Mouse (Mus musculus) neural tube, embryonic 12.5 days (tissue): ENCODE data around the gene Gucy2g. TPM values are rescaled to one million over a fixed set of nuclear protein-coding genes. Genes with fewer than 3 reads are reported as not detected.

ENCODE experiments used
- ATAC-seq: fragments of 200-750 bp; cut with Nextera tagmentation; 2 replicates; pipeline ENCODE4 v1.8.0; 2017; ENCODE audit warnings: low read depth, mild to moderate bottlenecking, moderate TSS enrichment, moderate library complexity; ENCODE audit not compliant: low FRiP score
- H3K27ac ChIP-seq: fragments of 300-500 bp; sonication (generic); 2 replicates; pipeline ENCODE4 v1.5.1; 2016
- H3K27me3 ChIP-seq: fragments of 300-500 bp; sonication (generic); replicated peaks from 2 replicates; pipeline ENCODE4 v1.6.1; 2016; ENCODE audit warnings: mild to moderate bottlenecking
- H3K36me3 ChIP-seq: fragments of 300-500 bp; sonication (generic); 2 replicates; pipeline ENCODE4 v1.6.1; 2016; ENCODE audit warnings: mild to moderate bottlenecking
- H3K4me1 ChIP-seq: fragments of 300-500 bp; sonication (generic); 2 replicates; pipeline ENCODE4 v1.6.1; 2016
- H3K4me2 ChIP-seq: fragments of 300-500 bp; sonication (generic); replicated peaks from 2 replicates; pipeline ENCODE4 v1.6.1; 2016; ENCODE audit warnings: mild to moderate bottlenecking
- H3K4me3 ChIP-seq: fragments of 300-500 bp; sonication (generic); 2 replicates; pipeline ENCODE4 v1.5.1; 2016
- H3K9ac ChIP-seq: fragments of 300-500 bp; sonication (generic); 2 replicates; pipeline ENCODE4 v1.6.1; 2016; ENCODE audit warnings: mild to moderate bottlenecking
- H3K9me3 ChIP-seq: fragments of 300-500 bp; sonication (generic); 2 replicates; pipeline ENCODE4 v1.6.1; 2016; ENCODE audit warnings: mild to moderate bottlenecking
- WGBS: fragments of 180-500 bp; shearing (Covaris S2); methylation state at CpG from one replicate; pipeline ENCODE4 v1.1.7; 2016; 5-methylcytosine and 5-hydroxymethylcytosine counted together
- polyA plus RNA-seq: library from polyadenylated mRNA; unstranded; fragments of >200 nt; fragmentation: Nextera tagmentation; extraction: Ambion mirVana; gene quantifications from 2 replicates; pipeline ENCODE4 v1.2.1, GENCODE M21; 2016

Gene Gucy2g
- not detected in 2 replicates for polyA plus RNA-seq

DNA sequence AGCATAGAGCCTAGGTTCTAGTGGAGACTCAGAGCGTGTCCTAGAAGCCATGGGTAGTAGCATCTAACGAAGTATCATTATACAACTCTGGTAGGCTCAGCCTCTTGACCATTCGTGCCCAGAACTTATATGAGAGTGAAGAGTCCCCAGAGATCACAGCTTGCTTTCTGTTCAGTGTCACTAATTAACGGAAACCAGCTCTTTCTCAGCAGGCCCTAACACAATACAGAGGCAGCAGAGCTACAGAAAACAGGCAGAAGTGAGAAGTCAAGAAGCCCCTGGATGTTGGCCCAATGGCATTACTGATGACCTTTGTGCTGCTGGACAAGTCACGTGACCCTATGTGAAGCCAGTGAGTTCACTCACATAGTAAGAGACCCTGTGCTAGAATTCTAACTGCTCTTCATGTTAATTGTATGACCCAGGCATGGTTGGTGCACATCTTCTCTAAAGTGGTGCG is at the start of gene Gucy2g:
Gene Gucy2g, minus strand, starts transcription at position 51 of the 460 bp plus-strand sequence.
- Histone ChIP-seq H3K4me2 (no peak within 1 kb of the TSS), H3K9me3 (no peaks in the 10 kb centered on the region), H3K27ac (no peak within 1 kb of the TSS), H3K4me1 (no peaks in the 10 kb centered on the region), H3K36me3 (no peaks in the 10 kb centered on the region), H3K9ac (no peak within 1 kb of the TSS), H3K4me3 (no peak within 1 kb of the TSS), H3K27me3 (no peaks in the 10 kb centered on the region)
- no peak for ATAC-seq
- 80% methylated on average over 6 of the region's 6 CpGs for WGBS

- no peak overlapping the region for H3K9ac ChIP-seq
- H3K27ac ChIP-seq = no peak overlapping the region
- H3K27me3 ChIP-seq = no peaks in the 10 kb centered on the region
- peaks cover 13% of the 10 kb centered on the region for H3K36me3 ChIP-seq
- no peak overlapping the region for H3K4me2 ChIP-seq
- no peak for ATAC-seq
- no peak overlapping the region for H3K4me3 ChIP-seq
- no peaks in the 10 kb centered on the region for H3K4me1 ChIP-seq
- no peaks in the 10 kb centered on the region for H3K9me3 ChIP-seq
Observed at GRCm38 (mm10) chr19:55288974-55289373, 47.9 kb upstream of the Gucy2g start.

- no peak overlapping the region for H3K9ac ChIP-seq
- no peak overlapping the region for H3K27ac ChIP-seq
- 91% methylated on average over 4 of the region's 4 CpGs for WGBS
- no peaks in the 10 kb centered on the region for H3K9me3 ChIP-seq
- H3K4me2 ChIP-seq = no peak overlapping the region
- no peaks in the 10 kb centered on the region for H3K4me1 ChIP-seq
- H3K27me3 ChIP-seq = no peaks in the 10 kb centered on the region
- H3K36me3 ChIP-seq = peaks cover 13% of the 10 kb centered on the region
- no peak overlapping the region for H3K4me3 ChIP-seq
- no peak for ATAC-seq
Observed at GRCm38 (mm10) chr19:55286034-55286433, 45.0 kb upstream of the Gucy2g start.

- Histone ChIP-seq H3K4me1 (no peaks in the 10 kb centered on the region), H3K36me3 (peaks cover 12% of the 10 kb centered on the region), H3K4me3 (no peak overlapping the region), H3K27me3 (no peaks in the 10 kb centered on the region), H3K9ac (no peak overlapping the region), H3K27ac (no peak overlapping the region), H3K4me2 (no peak overlapping the region), H3K9me3 (no peaks in the 10 kb centered on the region)
- ATAC-seq = no peak
- 88% methylated on average over 4 of the region's 4 CpGs for WGBS
Observed at GRCm38 (mm10) chr19:55284093-55284492, 43.1 kb upstream of the Gucy2g start.

- Histone ChIP-seq H3K4me3 (no peak overlapping the region), H3K36me3 (no peaks in the 10 kb centered on the region), H3K27ac (no peak overlapping the region), H3K9ac (no peak overlapping the region), H3K9me3 (no peaks in the 10 kb centered on the region), H3K4me1 (no peaks in the 10 kb centered on the region), H3K4me2 (no peak overlapping the region), H3K27me3 (no peaks in the 10 kb centered on the region)
- WGBS = 95% methylated on average over 3 of the region's 3 CpGs
- no peak for ATAC-seq
Observed at GRCm38 (mm10) chr19:55276770-55277169, 35.7 kb upstream of the Gucy2g start.

GRCm38 (mm10) chr19:55276100-55276499 is 35.1 kb upstream of the Gucy2g start:
- H3K9me3 ChIP-seq = no peaks in the 10 kb centered on the region
- no peak for ATAC-seq
- no peaks in the 10 kb centered on the region for H3K36me3 ChIP-seq
- H3K4me2 ChIP-seq = no peak overlapping the region
- no peak overlapping the region for H3K9ac ChIP-seq
- WGBS = 88% methylated on average over 4 of the region's 4 CpGs
- H3K4me3 ChIP-seq = no peak overlapping the region
- no peak overlapping the region for H3K27ac ChIP-seq
- no peaks in the 10 kb centered on the region for H3K4me1 ChIP-seq
- no peaks in the 10 kb centered on the region for H3K27me3 ChIP-seq

GRCm38 (mm10) chr19:55273340-55273739 is 32.3 kb upstream of the Gucy2g start:
- 81% methylated on average over 6 of the region's 6 CpGs for WGBS
- no peak for ATAC-seq
- no peak overlapping the region for H3K27ac ChIP-seq

DNA sequence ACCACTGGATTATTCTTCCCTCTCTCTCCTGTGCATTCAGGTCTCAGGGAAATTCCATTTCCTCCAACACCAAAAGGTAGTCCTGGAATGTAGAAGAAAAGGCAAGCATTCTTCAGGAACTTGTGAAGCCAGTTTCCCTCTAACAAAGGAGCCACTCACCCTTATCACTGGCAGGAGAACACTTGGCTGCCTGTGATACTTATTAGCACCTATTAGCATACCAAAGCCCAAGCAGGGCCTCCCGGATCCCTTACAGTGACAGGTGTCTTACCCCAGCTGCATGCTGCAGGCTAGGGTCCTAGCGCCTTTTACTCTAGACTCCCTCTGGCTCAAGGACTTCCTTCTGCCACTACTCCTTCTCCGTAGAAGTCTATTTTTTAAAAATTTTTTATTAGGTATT is 30.4 kb upstream of the Gucy2g start:
- ATAC-seq = no peak
- 37% methylated on average over 3 of the region's 3 CpGs for WGBS
- no peaks in the 10 kb centered on the region for H3K9me3 ChIP-seq

More at GRCm38 (mm10) chr19:55273340-55273739, 32.3 kb upstream of the Gucy2g start:
- Histone ChIP-seq H3K27me3 (no peaks in the 10 kb centered on the region), H3K36me3 (no peaks in the 10 kb centered on the region), H3K4me1 (no peaks in the 10 kb centered on the region), H3K4me3 (no peak overlapping the region), H3K4me2 (no peak overlapping the region), H3K9me3 (no peaks in the 10 kb centered on the region), H3K9ac (no peak overlapping the region)

DNA sequence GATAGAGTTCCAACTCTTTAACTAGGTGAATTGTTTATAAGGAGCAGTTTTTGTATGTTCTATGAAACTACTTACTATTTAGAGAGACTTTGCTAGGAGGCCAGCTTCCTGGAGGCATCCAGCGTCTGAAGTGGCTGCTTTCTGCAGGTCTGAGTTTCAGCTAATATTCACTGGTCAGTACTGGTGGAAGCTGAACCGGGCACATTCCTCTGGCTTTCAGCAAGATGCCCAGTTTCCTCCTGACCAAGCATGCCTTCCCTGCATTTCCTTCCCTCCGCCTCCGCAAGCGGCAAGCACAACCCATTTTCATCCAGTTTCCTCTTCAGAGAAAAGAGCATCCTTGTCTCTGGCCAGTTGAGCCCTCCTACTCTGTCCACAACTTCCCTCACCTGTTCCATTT is 28.0 kb upstream of the Gucy2g start:
- ATAC-seq = no peak
- WGBS = 90% methylated on average over 5 of the region's 5 CpGs
- Histone ChIP-seq H3K27me3 (no peaks in the 10 kb centered on the region), H3K4me1 (no peaks in the 10 kb centered on the region), H3K27ac (no peak overlapping the region), H3K4me3 (no peak overlapping the region), H3K9ac (no peak overlapping the region), H3K36me3 (no peaks in the 10 kb centered on the region), H3K4me2 (no peak overlapping the region), H3K9me3 (no peaks in the 10 kb centered on the region)

More for the DNA sequence above, 30.4 kb upstream of the Gucy2g start:
- no peak overlapping the region for H3K27ac ChIP-seq
- no peaks in the 10 kb centered on the region for H3K36me3 ChIP-seq
- H3K4me1 ChIP-seq = no peaks in the 10 kb centered on the region
- H3K4me3 ChIP-seq = no peak overlapping the region
- no peak overlapping the region for H3K4me2 ChIP-seq
- no peaks in the 10 kb centered on the region for H3K27me3 ChIP-seq
- no peak overlapping the region for H3K9ac ChIP-seq

GRCm38 (mm10) chr19:55268150-55268549 is 27.1 kb upstream of the Gucy2g start:
- no peaks in the 10 kb centered on the region for H3K36me3 ChIP-seq
- no peak overlapping the region for H3K4me2 ChIP-seq
- no peak overlapping the region for H3K27ac ChIP-seq
- H3K9ac ChIP-seq = no peak overlapping the region
- H3K27me3 ChIP-seq = no peaks in the 10 kb centered on the region
- no peak for ATAC-seq
- no peak overlapping the region for H3K4me3 ChIP-seq
- H3K4me1 ChIP-seq = no peaks in the 10 kb centered on the region
- H3K9me3 ChIP-seq = no peaks in the 10 kb centered on the region
- WGBS = 62% methylated on average over 3 of the region's 3 CpGs

DNA sequence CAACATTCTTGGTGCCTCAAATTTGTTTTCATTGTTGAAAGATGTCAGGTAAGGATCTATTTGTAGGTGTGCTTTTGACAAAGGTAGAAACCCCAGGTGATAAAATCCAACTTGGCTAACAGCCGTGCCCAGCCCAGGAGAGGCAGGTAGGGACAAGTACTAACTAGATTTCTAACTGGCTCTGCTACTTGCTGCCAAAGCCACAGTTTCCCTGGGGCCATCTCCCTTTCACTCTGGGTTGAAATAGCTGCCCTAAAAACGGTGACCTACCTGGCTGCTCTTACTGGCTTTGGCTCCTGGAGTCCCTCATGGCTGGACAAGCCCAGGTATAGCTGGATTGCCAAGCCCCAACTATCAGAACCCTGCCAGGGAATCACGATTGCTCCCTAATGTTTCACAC is 25.8 kb upstream of the Gucy2g start:
- H3K4me3 ChIP-seq = no peak overlapping the region
- no peak overlapping the region for H3K27ac ChIP-seq
- ATAC-seq = no peak
- no peak overlapping the region for H3K4me2 ChIP-seq
- no peaks in the 10 kb centered on the region for H3K27me3 ChIP-seq
- no peaks in the 10 kb centered on the region for H3K36me3 ChIP-seq
- H3K4me1 ChIP-seq = no peaks in the 10 kb centered on the region
- H3K9me3 ChIP-seq = no peaks in the 10 kb centered on the region
- H3K9ac ChIP-seq = no peak overlapping the region
- 81% methylated on average over 3 of the region's 3 CpGs for WGBS

- H3K9me3 ChIP-seq = no peaks in the 10 kb centered on the region
- no peaks in the 10 kb centered on the region for H3K4me1 ChIP-seq
- H3K36me3 ChIP-seq = no peaks in the 10 kb centered on the region
- H3K4me2 ChIP-seq = no peak overlapping the region
- no peak overlapping the region for H3K4me3 ChIP-seq
- H3K9ac ChIP-seq = no peak overlapping the region
- WGBS = 85% methylated on average over 3 of the region's 3 CpGs
- H3K27ac ChIP-seq = no peak overlapping the region
- H3K27me3 ChIP-seq = no peaks in the 10 kb centered on the region
- no peak for ATAC-seq
Observed at GRCm38 (mm10) chr19:55265269-55265668, 24.2 kb upstream of the Gucy2g start.

DNA sequence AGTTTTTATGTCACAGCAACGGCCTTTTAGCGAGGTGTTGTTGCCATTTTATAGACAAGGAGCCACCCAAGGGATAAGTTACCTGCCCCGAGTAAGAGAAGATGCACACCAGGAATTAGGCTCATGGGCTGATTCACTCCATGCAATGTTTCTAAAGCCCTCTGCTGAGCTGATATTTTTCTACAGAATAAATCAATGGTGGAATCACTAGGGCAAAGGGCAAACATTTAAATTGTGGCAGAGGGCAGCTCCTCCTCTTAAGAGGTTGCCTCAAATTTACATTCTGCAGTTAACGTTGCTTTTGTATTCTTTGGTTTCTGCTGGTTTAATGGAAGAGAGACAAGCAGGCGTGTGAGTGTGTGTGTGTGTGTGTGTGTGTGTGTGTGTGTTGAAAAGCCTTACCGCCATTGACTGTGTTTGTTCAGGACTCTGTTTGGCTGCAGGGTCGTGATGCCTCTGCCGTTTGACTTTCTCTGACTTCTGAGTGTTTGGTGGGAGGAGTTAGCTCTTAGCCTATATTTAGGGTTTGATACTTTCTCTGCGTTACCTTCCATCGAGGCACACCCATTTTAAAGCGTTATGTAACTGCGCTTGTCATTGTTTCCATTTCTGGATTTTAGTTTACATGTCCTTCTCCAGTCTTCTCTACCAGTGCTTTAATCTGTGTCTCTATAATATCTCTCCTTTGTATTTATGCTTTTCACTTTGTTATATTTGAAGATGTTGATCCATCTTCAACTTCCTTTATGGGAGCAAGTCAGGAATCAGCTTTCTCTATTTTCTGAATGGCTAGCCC is 19.6 kb upstream of the Gucy2g start:
- Histone ChIP-seq H3K4me2 (no peak overlapping the region), H3K4me3 (no peak overlapping the region), H3K9me3 (no peaks in the 10 kb centered on the region), H3K27me3 (no peaks in the 10 kb centered on the region), H3K36me3 (no peaks in the 10 kb centered on the region), H3K27ac (no peak overlapping the region), H3K4me1 (no peaks in the 10 kb centered on the region), H3K9ac (no peak overlapping the region)
- ATAC-seq = no peak
- 70% methylated on average over 12 of the region's 12 CpGs for WGBS
